Mouse (Mus musculus) MEL (cell line): ENCODE measurements around the gene Arfrp1.

Experiments
- CTCF ChIP-seq, 3 experiments: IDR thresholded peaks in 2 of 3; conservative IDR thresholded peaks in 1 of 3; 2 replicates each; pipeline ENCODE4 v1.5.1; 2011 to 2012; ENCODE audit warnings: low read length in 3 of 3, low read depth in 2 of 3, mild to moderate bottlenecking in 2 of 3, improper control_type of control experiment in 1 of 3, inconsistent platforms in 1 of 3, mixed read lengths in 1 of 3, moderate library complexity in 1 of 3; ENCODE audit not compliant: control insufficient read depth in 1 of 3, insufficient read depth in 1 of 3, poor library complexity in 1 of 3, severe bottlenecking in 1 of 3
- EP300 ChIP-seq, 2 experiments: IDR thresholded peaks; 2 replicates each; pipeline ENCODE4 v1.6.1; 2011; ENCODE audit warnings: improper control_type of control experiment in 2 of 2, low read length in 2 of 2, low read depth in 1 of 2, mild to moderate bottlenecking in 1 of 2
- GATA1 ChIP-seq: IDR thresholded peaks from 2 replicates; pipeline ENCODE4 v1.6.1; 2011; ENCODE audit warnings: low read depth, low read length, improper control_type of control experiment
- SMC3 ChIP-seq: IDR thresholded peaks from 2 replicates; pipeline ENCODE4 v1.6.1; 2011; ENCODE audit warnings: low read depth, low read length, improper control_type of control experiment

- TF ChIP-seq GATA1, result no peak
- no peak for TF ChIP-seq CTCF (IDR thresholded peaks at IDR 0.05 in 2 of 3, conservative IDR thresholded peaks at IDR 0.05 in 1 of 3; ENCODE audit: control insufficient read depth in 1 of 3, insufficient read depth in 1 of 3, low read depth in 2 of 3, low read length in 3 of 3, poor library complexity in 1 of 3, severe bottlenecking in 1 of 3)
- no peak for TF ChIP-seq SMC3
- no peak for TF ChIP-seq EP300 (IDR thresholded peaks at IDR 0.05; ENCODE audit: low read depth in 1 of 2, low read length in 2 of 2)
These were observed 45.1 kb downstream of the Arfrp1 start for GRCm38 (mm10) chr2:181320103-181320499.
